Mouse (Mus musculus): ENCODE data around the gene Hnrnpl. TPM values are rescaled to one million over a fixed set of nuclear protein-coding genes. Genes with fewer than 3 reads are reported as not detected.
A peak's percentile ranks its signal among the peaks of the same experiment; 100 is the strongest.

The Hnrnpl gene
- polyA plus RNA-seq, 1 experiment from 2014 or later, result 185 TPM

- Histone ChIP-seq H3K4me3 (replicated peaks; ENCODE audit: low read length) (peak overlapping the region; percentile 5), H3K27ac (ENCODE audit: low read length) (no peak overlapping the region), H3K4me2 (ENCODE audit: low read length) (peak overlapping the region; percentile 42), H3K27me3 (replicated peaks; ENCODE audit: control insufficient read depth, insufficient read depth, low read length) (no peaks in the 10 kb centered on the region), H3K9ac (replicated peaks; ENCODE audit: low read depth, low read length) (peak overlapping the region; percentile 35; the same call in 1 of the 2 replicates), H3K36me3 (ENCODE audit: control insufficient read depth, insufficient read depth) (no peaks in the 10 kb centered on the region), H3K4me1 (replicated peaks; ENCODE audit: control insufficient read depth, insufficient read depth, low read length) (peaks cover 6% of the 10 kb centered on the region), H3K9me3 (ENCODE audit: control insufficient read depth, low read length) (no peaks in the 10 kb centered on the region)
- 12% methylated on average over 32 of the region's 32 CpGs for WGBS
- ATAC-seq, result peak; percentile 72; the same call in 1 of the 2 replicates
These were observed 11.8 kb upstream of the Hnrnpl start for GRCm38 (mm10) chr7:28796562-28796975.

- Histone ChIP-seq H3K9ac (replicated peaks; ENCODE audit: low read depth, low read length) (no peak overlapping the region), H3K4me3 (replicated peaks; ENCODE audit: low read length) (no peak overlapping the region), H3K36me3 (ENCODE audit: control insufficient read depth, insufficient read depth) (no peaks in the 10 kb centered on the region), H3K27ac (ENCODE audit: low read length) (no peak overlapping the region), H3K4me1 (replicated peaks; ENCODE audit: control insufficient read depth, insufficient read depth, low read length) (peaks cover 17% of the 10 kb centered on the region), H3K4me2 (ENCODE audit: low read length) (no peak overlapping the region), H3K9me3 (ENCODE audit: control insufficient read depth, low read length) (no peaks in the 10 kb centered on the region), H3K27me3 (replicated peaks; ENCODE audit: control insufficient read depth, insufficient read depth, low read length) (no peaks in the 10 kb centered on the region)
- 95% methylated on average over 9 of the region's 9 CpGs for WGBS
- no peak for ATAC-seq
These were observed 8.3 kb upstream of the Hnrnpl start for GRCm38 (mm10) chr7:28799994-28800393.

- ATAC-seq, result no peak
- Histone ChIP-seq H3K36me3 (ENCODE audit: control insufficient read depth, insufficient read depth) (no peaks in the 10 kb centered on the region), H3K9ac (replicated peaks; ENCODE audit: low read depth, low read length) (no peak overlapping the region), H3K4me2 (ENCODE audit: low read length) (no peak overlapping the region), H3K9me3 (ENCODE audit: control insufficient read depth, low read length) (no peaks in the 10 kb centered on the region), H3K4me1 (replicated peaks; ENCODE audit: control insufficient read depth, insufficient read depth, low read length) (peaks cover 16% of the 10 kb centered on the region), H3K27me3 (replicated peaks; ENCODE audit: control insufficient read depth, insufficient read depth, low read length) (no peaks in the 10 kb centered on the region), H3K27ac (ENCODE audit: low read length) (no peak overlapping the region), H3K4me3 (replicated peaks; ENCODE audit: low read length) (no peak overlapping the region)
- WGBS, result 59% methylated on average over 3 of the region's 3 CpGs
These were observed 6.9 kb upstream of the Hnrnpl start for GRCm38 (mm10) chr7:28801451-28801850.

- no peaks in the 10 kb centered on the region for H3K27me3 ChIP-seq (replicated peaks; ENCODE audit: control insufficient read depth, insufficient read depth, low read length)
- H3K4me3 ChIP-seq (replicated peaks; ENCODE audit: low read length), result no peak overlapping the region
- H3K27ac ChIP-seq (ENCODE audit: low read length), result peak overlapping the region; percentile 66
- WGBS, result 14% methylated on average over 10 of the region's 10 CpGs
- no peak overlapping the region for H3K4me2 ChIP-seq (ENCODE audit: low read length)
- H3K9ac ChIP-seq (replicated peaks; ENCODE audit: low read depth, low read length), result 0 out of 2 replicates have a peak overlapping the region, but pooled peaks have one; percentile 13
- H3K9me3 ChIP-seq (ENCODE audit: control insufficient read depth, low read length), result no peaks in the 10 kb centered on the region
- H3K36me3 ChIP-seq (ENCODE audit: control insufficient read depth, insufficient read depth), result no peaks in the 10 kb centered on the region
- H3K4me1 ChIP-seq (replicated peaks; ENCODE audit: control insufficient read depth, insufficient read depth, low read length), result peaks cover 11% of the 10 kb centered on the region
- ATAC-seq, result peak; percentile 18; the same call in 1 of the 2 replicates
These were observed 6.3 kb upstream of the Hnrnpl start for GRCm38 (mm10) chr7:28801901-28802670.

- Histone ChIP-seq H3K4me3 (replicated peaks; ENCODE audit: low read length) (no peak overlapping the region), H3K27me3 (replicated peaks; ENCODE audit: control insufficient read depth, insufficient read depth, low read length) (no peaks in the 10 kb centered on the region), H3K9me3 (ENCODE audit: control insufficient read depth, low read length) (no peaks in the 10 kb centered on the region), H3K4me1 (replicated peaks; ENCODE audit: control insufficient read depth, insufficient read depth, low read length) (peaks cover 16% of the 10 kb centered on the region), H3K27ac (ENCODE audit: low read length) (peak overlapping the region; percentile 66; the same call in 1 of the 2 replicates), H3K9ac (replicated peaks; ENCODE audit: low read depth, low read length) (no peak overlapping the region), H3K36me3 (ENCODE audit: control insufficient read depth, insufficient read depth) (no peaks in the 10 kb centered on the region), H3K4me2 (ENCODE audit: low read length) (no peak overlapping the region)
- WGBS, result 19% methylated on average over 10 of the region's 10 CpGs
- ATAC-seq, result no peak
These were observed 5.3 kb upstream of the Hnrnpl start for GRCm38 (mm10) chr7:28802846-28803588.

- no peaks in the 10 kb centered on the region for H3K36me3 ChIP-seq (ENCODE audit: control insufficient read depth, insufficient read depth)
- WGBS, result 85% methylated on average over 4 of the region's 4 CpGs
- no peak overlapping the region for H3K9ac ChIP-seq (replicated peaks; ENCODE audit: low read depth, low read length)
- H3K4me3 ChIP-seq (replicated peaks; ENCODE audit: low read length), result no peak overlapping the region
- no peak for ATAC-seq
- no peaks in the 10 kb centered on the region for H3K27me3 ChIP-seq (replicated peaks; ENCODE audit: control insufficient read depth, insufficient read depth, low read length)
- peaks cover 21% of the 10 kb centered on the region for H3K4me1 ChIP-seq (replicated peaks; ENCODE audit: control insufficient read depth, insufficient read depth, low read length)
- H3K4me2 ChIP-seq (ENCODE audit: low read length), result no peak overlapping the region
- H3K9me3 ChIP-seq (ENCODE audit: control insufficient read depth, low read length), result no peaks in the 10 kb centered on the region
- no peak overlapping the region for H3K27ac ChIP-seq (ENCODE audit: low read length)
These were observed 4.6 kb upstream of the Hnrnpl start for GRCm38 (mm10) chr7:28803756-28804155.

GRCm38 (mm10) chr7:28806869-28807268, 1.5 kb upstream of the Hnrnpl start:
- H3K4me2 ChIP-seq (ENCODE audit: low read length), result no peak overlapping the region
- no peak overlapping the region for H3K9ac ChIP-seq (replicated peaks; ENCODE audit: low read depth, low read length)
- no peak overlapping the region for H3K27ac ChIP-seq (ENCODE audit: low read length)
- H3K27me3 ChIP-seq (replicated peaks; ENCODE audit: control insufficient read depth, insufficient read depth, low read length), result no peaks in the 10 kb centered on the region
- H3K4me3 ChIP-seq (replicated peaks; ENCODE audit: low read length), result no peak overlapping the region
- no peak for ATAC-seq
- H3K36me3 ChIP-seq (ENCODE audit: control insufficient read depth, insufficient read depth), result no peaks in the 10 kb centered on the region
- H3K9me3 ChIP-seq (ENCODE audit: control insufficient read depth, low read length), result no peaks in the 10 kb centered on the region
- 82% methylated on average over 4 of the region's 4 CpGs for WGBS
- H3K4me1 ChIP-seq (replicated peaks; ENCODE audit: control insufficient read depth, insufficient read depth, low read length), result peaks cover 26% of the 10 kb centered on the region

GRCm38 (mm10) chr7:28807641-28808220, 610 bp upstream of the Hnrnpl start:
- no peaks in the 10 kb centered on the region for H3K27me3 ChIP-seq (replicated peaks; ENCODE audit: control insufficient read depth, insufficient read depth, low read length)
- H3K4me3 ChIP-seq (replicated peaks; ENCODE audit: low read length), result peak overlapping the region; percentile 92
- H3K9me3 ChIP-seq (ENCODE audit: control insufficient read depth, low read length), result no peaks in the 10 kb centered on the region
- H3K27ac ChIP-seq (ENCODE audit: low read length), result peak overlapping the region; percentile 99
- peaks cover 30% of the 10 kb centered on the region for H3K4me1 ChIP-seq (replicated peaks; ENCODE audit: control insufficient read depth, insufficient read depth, low read length)
- ATAC-seq, result no peak
- WGBS, result 24% methylated on average over 6 of the region's 8 CpGs
- peak overlapping the region; percentile 98 for H3K4me2 ChIP-seq (ENCODE audit: low read length)
- peak overlapping the region; percentile 98 for H3K9ac ChIP-seq (replicated peaks; ENCODE audit: low read depth, low read length)
- H3K36me3 ChIP-seq (ENCODE audit: control insufficient read depth, insufficient read depth), result no peaks in the 10 kb centered on the region

GRCm38 (mm10) chr7:28808957-28809393, 634 bp downstream of the Hnrnpl start:
- 0% methylated on average over 21 of the region's 32 CpGs for WGBS
- ATAC-seq, result peak; percentile 43
- no peaks in the 10 kb centered on the region for H3K9me3 ChIP-seq (ENCODE audit: control insufficient read depth, low read length)

More at GRCm38 (mm10) chr7:28808957-28809393, 634 bp downstream of the Hnrnpl start:
- H3K36me3 ChIP-seq (ENCODE audit: control insufficient read depth, insufficient read depth), result peaks cover 10% of the 10 kb centered on the region
- H3K27ac ChIP-seq (ENCODE audit: low read length), result peak overlapping the region; percentile 99
- H3K9ac ChIP-seq (replicated peaks; ENCODE audit: low read depth, low read length), result peak overlapping the region; percentile 98
- H3K4me2 ChIP-seq (ENCODE audit: low read length), result peak overlapping the region; percentile 98
- peak overlapping the region; percentile 92 for H3K4me3 ChIP-seq (replicated peaks; ENCODE audit: low read length)
- H3K27me3 ChIP-seq (replicated peaks; ENCODE audit: control insufficient read depth, insufficient read depth, low read length), result no peaks in the 10 kb centered on the region
- H3K4me1 ChIP-seq (replicated peaks; ENCODE audit: control insufficient read depth, insufficient read depth, low read length), result peaks cover 33% of the 10 kb centered on the region

All from forebrain, embryonic 16.5 days (tissue).